Mouse (Mus musculus): ENCODE data around the gene Pclo. TPM values are rescaled to one million over a fixed set of nuclear protein-coding genes. Genes with fewer than 3 reads are reported as not detected.

Pclo gene
- total and polyA plus RNA-seq, 3 experiments, result 0.42 to 1.0 TPM; not detected in 1

- DNase-seq (ENCODE audit: low read depth, low spot score), result no peak
Observed at GRCm38 (mm10) chr5:14518131-14518832, 3.6 kb downstream of the Pclo start.

GRCm38 (mm10) chr5:14522006-14522405, 7.3 kb downstream of the Pclo start:
- TF ChIP-seq CTCF (IDR thresholded peaks at IDR 0.05 in 2 of 3, conservative IDR thresholded peaks at IDR 0.05 in 1 of 3; ENCODE audit: control insufficient read depth in 1 of 3, insufficient read depth in 1 of 3, low read depth in 2 of 3, low read length in 3 of 3, poor library complexity in 1 of 3, severe bottlenecking in 1 of 3), result no peak
- no peak for TF ChIP-seq MAFK (IDR thresholded peaks at IDR 0.05; ENCODE audit: borderline replicate concordance, low read depth, low read length)
- no peak for TF ChIP-seq TCF12 (IDR thresholded peaks at IDR 0.05; ENCODE audit: low read depth, low read length)
- no peak for TF ChIP-seq RAD21 (IDR thresholded peaks at IDR 0.05; ENCODE audit: low read depth, low read length)
- TF ChIP-seq CHD2 (IDR thresholded peaks at IDR 0.05; ENCODE audit: low read length), result no peak
- no peak for TF ChIP-seq ELF1 (IDR thresholded peaks at IDR 0.05; ENCODE audit: low read depth, low read length)
- no peak for TF ChIP-seq MEF2A (IDR thresholded peaks at IDR 0.05; ENCODE audit: extremely low read depth, insufficient replicate concordance, low read depth, low read length, poor library complexity, severe bottlenecking)
- Histone ChIP-seq H3K27ac (ENCODE audit: control insufficient read depth, low read depth, low read length) (no peak overlapping the region), H3K4me1 (ENCODE audit: control insufficient read depth in 1 of 2, insufficient read depth in 2 of 2, low read length in 2 of 2) (no peaks in the 10 kb centered on the region), H3K36me3 (ENCODE audit: control insufficient read depth in 1 of 2, insufficient read depth in 2 of 2, low read length in 2 of 2) (no peaks in the 10 kb centered on the region), H3K9ac (ENCODE audit: control insufficient read depth, low read depth, low read length, poor library complexity, severe bottlenecking) (no peak overlapping the region), H3K9me3 (replicated peaks; ENCODE audit: insufficient read depth, low read length) (no peaks in the 10 kb centered on the region), H3K4me3 (ENCODE audit: control insufficient read depth in 1 of 2, insufficient read depth in 1 of 2, low read depth in 2 of 2, low read length in 2 of 2) (no peak overlapping the region), H3K79me2 (ENCODE audit: control insufficient read depth, insufficient read depth, low read length, poor library complexity) (no peaks in the 10 kb centered on the region), H3K27me3 (ENCODE audit: control insufficient read depth in 1 of 2, insufficient read depth in 2 of 2, low read length in 2 of 2) (no peaks in the 10 kb centered on the region)
- no peak for DNase-seq (ENCODE audit: low read depth, low spot score)

More at GRCm38 (mm10) chr5:14518131-14518832, 3.6 kb downstream of the Pclo start:
- H3K4me1 ChIP-seq (ENCODE audit: control insufficient read depth in 1 of 2, insufficient read depth in 2 of 2, low read length in 2 of 2), result no peaks in the 10 kb centered on the region
- no peak overlapping the region for H3K4me3 ChIP-seq (ENCODE audit: control insufficient read depth in 1 of 2, insufficient read depth in 1 of 2, low read depth in 2 of 2, low read length in 2 of 2)
- no peaks in the 10 kb centered on the region for H3K27me3 ChIP-seq (ENCODE audit: control insufficient read depth in 1 of 2, insufficient read depth in 2 of 2, low read length in 2 of 2)
- no peak overlapping the region for H3K9ac ChIP-seq (ENCODE audit: control insufficient read depth, low read depth, low read length, poor library complexity, severe bottlenecking)
- TF ChIP-seq BHLHE40 (IDR thresholded peaks at IDR 0.05; ENCODE audit: borderline replicate concordance, low read depth, low read length) (no peak), E2F4 (IDR thresholded peaks at IDR 0.05; ENCODE audit: borderline replicate concordance, low read depth, low read length) (no peak), RAD21 (IDR thresholded peaks at IDR 0.05; ENCODE audit: low read depth, low read length) (no peak), MYB (IDR thresholded peaks at IDR 0.05; ENCODE audit: low read depth, low read length) (no peak), MXI1 (IDR thresholded peaks at IDR 0.05; ENCODE audit: low read depth, low read length) (no peak), MYC (IDR thresholded peaks at IDR 0.05; ENCODE audit: low read depth, low read length) (no peak), GABPA (IDR thresholded peaks at IDR 0.05; ENCODE audit: low read depth, low read length) (no peak)
- no peaks in the 10 kb centered on the region for H3K9me3 ChIP-seq (replicated peaks; ENCODE audit: insufficient read depth, low read length)
- no peaks in the 10 kb centered on the region for H3K36me3 ChIP-seq (ENCODE audit: control insufficient read depth in 1 of 2, insufficient read depth in 2 of 2, low read length in 2 of 2)
- no peak overlapping the region for H3K27ac ChIP-seq (ENCODE audit: control insufficient read depth, low read depth, low read length)
- H3K79me2 ChIP-seq (ENCODE audit: control insufficient read depth, insufficient read depth, low read length, poor library complexity), result no peaks in the 10 kb centered on the region

GRCm38 (mm10) chr5:14526038-14526437, 11.3 kb downstream of the Pclo start:
- DNase-seq (ENCODE audit: low read depth, low spot score), result peak; percentile 7
- H3K36me3 ChIP-seq (ENCODE audit: control insufficient read depth in 1 of 2, insufficient read depth in 2 of 2, low read length in 2 of 2), result no peaks in the 10 kb centered on the region
- H3K9ac ChIP-seq (ENCODE audit: control insufficient read depth, low read depth, low read length, poor library complexity, severe bottlenecking), result no peak overlapping the region
- H3K79me2 ChIP-seq (ENCODE audit: control insufficient read depth, insufficient read depth, low read length, poor library complexity), result no peaks in the 10 kb centered on the region
- no peaks in the 10 kb centered on the region for H3K27me3 ChIP-seq (ENCODE audit: control insufficient read depth in 1 of 2, insufficient read depth in 2 of 2, low read length in 2 of 2)
- no peak overlapping the region for H3K27ac ChIP-seq (ENCODE audit: control insufficient read depth, low read depth, low read length)
- H3K4me3 ChIP-seq (ENCODE audit: control insufficient read depth in 1 of 2, insufficient read depth in 1 of 2, low read depth in 2 of 2, low read length in 2 of 2), result no peak overlapping the region
- no peaks in the 10 kb centered on the region for H3K9me3 ChIP-seq (replicated peaks; ENCODE audit: insufficient read depth, low read length)
- no peaks in the 10 kb centered on the region for H3K4me1 ChIP-seq (ENCODE audit: control insufficient read depth in 1 of 2, insufficient read depth in 2 of 2, low read length in 2 of 2)
- TF ChIP-seq USF1 (IDR thresholded peaks at IDR 0.05; ENCODE audit: low read depth, low read length) (no peak), TAL1 (IDR thresholded peaks at IDR 0.05; ENCODE audit: low read length) (no peak), TBP (IDR thresholded peaks at IDR 0.05; ENCODE audit: low read depth, low read length) (no peak), MEF2A (IDR thresholded peaks at IDR 0.05; ENCODE audit: extremely low read depth, insufficient replicate concordance, low read depth, low read length, poor library complexity, severe bottlenecking) (no peak), ZC3H11A (IDR thresholded peaks at IDR 0.05; ENCODE audit: low read depth, low read length) (no peak), GATA1 (IDR thresholded peaks at IDR 0.05; ENCODE audit: low read depth, low read length) (no peak), SIN3A (IDR thresholded peaks at IDR 0.05; ENCODE audit: low read length) (no peak), NRF1 (IDR thresholded peaks at IDR 0.05; ENCODE audit: insufficient read depth, low read depth, low read length, poor library complexity, severe bottlenecking) (no peak), MYB (IDR thresholded peaks at IDR 0.05; ENCODE audit: low read depth, low read length) (no peak), HCFC1 (IDR thresholded peaks at IDR 0.05; ENCODE audit: low read depth, low read length) (no peak), NELFE (IDR thresholded peaks at IDR 0.05; ENCODE audit: low read depth, low read length) (no peak), JUND (IDR thresholded peaks at IDR 0.05; ENCODE audit: low read depth, low read length) (no peak), BHLHE40 (IDR thresholded peaks at IDR 0.05; ENCODE audit: borderline replicate concordance, low read depth, low read length) (no peak), ELF1 (IDR thresholded peaks at IDR 0.05; ENCODE audit: low read depth, low read length) (no peak), MAX (IDR thresholded peaks at IDR 0.05; ENCODE audit: low read length) (no peak), CHD2 (IDR thresholded peaks at IDR 0.05; ENCODE audit: low read length) (no peak)
